Mouse (Mus musculus) layer of hippocampus, adult 2 months (tissue): ENCODE data around the gene Map3k20. TPM values are rescaled to one million over a fixed set of nuclear protein-coding genes. Genes with fewer than 3 reads are reported as not detected.

ENCODE experiments used
- DNase-seq, 2 experiments: peaks; one replicate each; pipeline ENCODE4 v3.0.0; 2022; ENCODE audit warnings: low spot score in 2 of 2
- H3K27ac ChIP-seq: fragments of 200-600 bp; 2 replicates; pipeline ENCODE4 v1.8.1; 2022
- H3K4me3 ChIP-seq: fragments of 200-600 bp; 2 replicates; pipeline ENCODE4 v1.8.1; 2022; ENCODE audit warnings: mild to moderate bottlenecking
- CTCF ChIP-seq: fragments of 200-600 bp; conservative IDR thresholded peaks from 2 replicates; pipeline ENCODE4 v1.8.1; 2022; ENCODE audit warnings: antibody characterized with exemption, mild to moderate bottlenecking, moderate library complexity
- total RNA-seq, 2 experiments: library from RNA; stranded (reverse); gene quantifications; 2 replicates each; pipeline ENCODE4 v1.2.3; 2021

Map3k20 gene
- total RNA-seq, 2 experiments from 2014 or later: 9.0 to 13.9 TPM

DNA sequence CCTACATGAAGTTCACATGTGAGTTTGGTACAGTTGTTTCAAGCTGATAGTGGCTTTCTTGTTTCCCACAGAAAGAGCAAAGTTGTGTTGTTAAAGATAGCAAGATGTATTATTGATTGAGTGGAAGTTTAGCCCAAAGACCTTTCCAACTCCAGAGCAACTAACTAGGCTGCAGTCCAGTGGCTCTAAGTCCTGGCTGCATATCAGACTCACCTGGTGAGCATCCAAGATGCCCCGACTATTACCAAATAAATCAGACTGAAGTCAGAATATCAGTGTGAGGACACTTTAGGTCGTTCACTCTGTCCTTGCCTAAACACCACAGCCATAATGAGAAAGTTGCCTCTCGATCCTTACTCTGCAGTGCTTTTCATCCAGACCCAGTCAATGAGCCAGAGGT lies 59.8 kb downstream of the Map3k20 start:
- DNase-seq: no peak
- Histone ChIP-seq H3K27ac (no peak overlapping the region), H3K4me3 (no peak overlapping the region)
- no peak for TF ChIP-seq CTCF

DNA sequence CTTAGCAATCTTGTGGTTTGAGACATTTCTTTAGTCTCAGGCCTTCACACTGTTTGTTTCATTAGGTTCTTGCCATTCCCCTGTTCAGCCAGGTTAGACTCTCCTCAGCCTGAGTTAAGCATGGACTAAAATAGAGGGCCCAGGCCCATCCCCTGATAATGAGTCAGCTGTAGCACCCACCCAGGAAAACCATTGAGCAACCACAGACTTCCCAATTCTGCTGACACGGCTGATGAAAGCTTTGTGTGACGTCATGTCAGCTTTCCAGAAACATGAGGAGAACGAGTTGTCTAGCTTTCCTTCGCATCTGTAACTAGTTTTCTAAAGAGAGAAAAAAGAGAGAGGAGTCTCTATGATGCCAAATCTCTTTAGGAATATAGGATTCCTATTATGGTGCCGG lies 65.9 kb downstream of the Map3k20 start:
- Histone ChIP-seq H3K27ac (no peak overlapping the region), H3K4me3 (no peak overlapping the region)
- DNase-seq: no peak

DNA sequence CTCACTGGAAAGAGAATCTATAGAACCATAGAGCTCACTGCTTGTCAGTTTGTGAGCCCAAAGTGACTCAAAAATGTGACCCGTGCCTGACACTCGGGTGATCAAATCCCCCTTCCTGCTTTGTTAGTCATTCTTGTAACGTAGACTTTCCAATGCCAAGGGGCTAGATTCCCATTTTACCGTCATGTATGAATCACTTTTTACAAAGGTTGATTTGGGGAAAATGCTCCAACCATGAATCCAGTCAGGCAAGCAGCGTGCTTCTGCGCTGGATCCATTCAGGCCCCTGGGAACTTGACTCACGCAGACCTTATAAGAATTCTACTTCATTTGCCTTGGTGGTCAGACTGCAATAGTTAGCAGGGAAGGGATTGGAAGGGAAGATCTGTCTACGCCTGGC lies 66.3 kb downstream of the Map3k20 start:
- DNase-seq: no peak
- Histone ChIP-seq H3K27ac (no peak overlapping the region), H3K4me3 (no peak overlapping the region)
- TF ChIP-seq CTCF: no peak

More for the DNA sequence above, 65.9 kb downstream of the Map3k20 start:
- TF ChIP-seq CTCF: no peak

DNA sequence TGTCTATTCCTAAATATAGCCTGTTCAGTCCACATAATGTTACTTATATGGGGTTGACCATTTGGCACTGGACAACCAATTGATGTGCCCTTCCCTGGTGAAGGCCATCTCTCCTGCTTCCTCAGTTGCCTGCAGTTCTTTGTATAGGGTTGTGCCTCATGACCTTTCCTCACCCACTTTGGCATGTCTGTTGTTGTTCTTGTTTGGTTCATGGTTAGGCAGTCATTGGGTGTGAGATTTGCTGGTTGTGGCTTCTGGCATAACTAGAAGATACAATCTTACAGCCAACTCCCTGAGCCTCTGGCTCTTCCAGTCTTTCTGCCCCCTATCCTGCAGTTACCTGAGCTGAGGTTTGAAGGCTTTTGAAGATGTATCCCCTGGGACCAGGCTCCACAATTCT lies 67.3 kb downstream of the Map3k20 start:
- H3K4me3 ChIP-seq: no peak overlapping the region
- no peak for DNase-seq
- no peak overlapping the region for H3K27ac ChIP-seq
- TF ChIP-seq CTCF: no peak

DNA sequence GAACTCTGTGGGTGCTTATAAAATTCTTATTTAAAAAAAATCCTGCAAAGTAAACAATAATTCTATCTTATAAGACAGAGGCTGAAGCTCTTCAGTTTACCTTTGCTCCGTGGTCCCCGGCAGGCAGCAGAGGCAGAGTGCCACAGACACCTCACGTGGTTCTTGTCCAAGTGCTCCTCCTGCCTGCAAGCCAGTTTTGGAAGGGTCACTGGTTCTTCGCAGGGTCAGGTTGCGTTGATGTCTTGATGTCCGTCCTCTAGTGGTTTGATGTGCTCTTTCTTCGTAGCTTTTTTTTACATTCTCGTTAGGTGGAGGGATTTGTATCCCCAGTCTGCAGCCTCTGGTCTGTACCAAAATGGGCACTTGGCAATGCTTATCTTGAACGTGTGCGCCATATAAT lies 71.0 kb downstream of the Map3k20 start:
- no peak for TF ChIP-seq CTCF
- DNase-seq: no peak
- Histone ChIP-seq H3K27ac (no peak overlapping the region), H3K4me3 (no peak overlapping the region)

DNA sequence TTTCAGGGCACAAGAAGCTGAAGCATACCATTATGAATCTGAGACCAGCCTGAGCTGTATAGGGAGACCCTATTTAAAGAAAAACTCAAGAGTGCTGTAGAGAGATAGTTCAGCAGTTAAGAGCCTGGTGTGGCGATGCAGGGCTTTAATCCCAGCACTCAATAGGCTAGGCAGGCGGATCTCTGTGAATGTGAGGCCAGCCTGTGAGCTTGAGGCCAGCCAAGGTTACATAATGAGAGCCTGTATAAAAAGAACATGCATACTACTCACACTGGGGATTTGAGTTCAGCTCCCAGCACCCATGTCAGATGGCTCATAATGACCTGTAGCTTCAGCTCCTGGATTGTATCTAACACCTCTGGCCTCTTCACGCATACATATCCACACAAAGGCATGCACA lies 76.1 kb downstream of the Map3k20 start:
- DNase-seq: no peak

DNA sequence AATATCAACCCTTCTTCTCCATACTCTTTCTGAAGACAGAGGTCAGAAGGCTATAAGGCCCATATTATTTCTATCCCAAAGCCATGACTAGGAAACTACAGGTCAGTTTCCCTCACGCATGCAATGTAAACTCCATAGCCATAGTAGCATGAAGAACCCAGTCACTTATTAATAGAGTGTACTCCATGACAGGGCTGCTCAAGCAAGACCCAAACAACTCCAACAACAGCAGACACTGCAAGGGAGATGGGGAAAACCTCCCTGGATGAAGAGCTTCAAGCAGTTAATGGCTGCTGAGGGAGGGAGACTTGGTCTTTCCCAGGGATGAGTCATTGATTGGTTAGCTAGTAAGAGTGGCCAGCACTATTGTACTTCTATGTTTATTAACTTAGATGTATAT lies 78.0 kb downstream of the Map3k20 start:
- H3K27ac ChIP-seq: no peak overlapping the region
- H3K4me3 ChIP-seq: no peak overlapping the region
- no peak for DNase-seq
- no peak for TF ChIP-seq CTCF

More for the DNA sequence above, 76.1 kb downstream of the Map3k20 start:
- no peak for TF ChIP-seq CTCF
- no peak overlapping the region for H3K4me3 ChIP-seq
- H3K27ac ChIP-seq: no peak overlapping the region

DNA sequence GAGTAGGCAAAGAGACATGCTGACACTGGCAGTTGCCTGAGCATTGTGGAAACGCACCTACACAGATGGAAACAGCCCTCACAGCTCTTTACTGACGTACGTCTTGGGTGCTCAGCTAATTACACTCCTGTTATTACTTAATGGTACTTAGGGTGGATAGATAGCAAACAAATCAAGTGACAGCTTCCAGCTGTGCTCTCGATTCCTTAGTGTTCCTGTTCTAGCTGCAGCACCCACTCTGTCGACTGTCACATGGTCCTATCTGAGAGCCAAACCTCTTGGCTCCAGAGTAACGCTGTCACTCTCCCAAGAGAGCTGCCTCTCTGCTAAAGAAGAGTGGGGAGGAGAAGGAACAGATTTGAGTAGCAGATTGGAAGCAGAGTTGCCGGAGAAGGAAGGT lies 80.5 kb downstream of the Map3k20 start:
- DNase-seq: peak in 1 of 2 experiments; percentile 47
- Histone ChIP-seq H3K4me3 (no peak overlapping the region), H3K27ac (peak overlapping the region; percentile 66)
- TF ChIP-seq CTCF: no peak

DNA sequence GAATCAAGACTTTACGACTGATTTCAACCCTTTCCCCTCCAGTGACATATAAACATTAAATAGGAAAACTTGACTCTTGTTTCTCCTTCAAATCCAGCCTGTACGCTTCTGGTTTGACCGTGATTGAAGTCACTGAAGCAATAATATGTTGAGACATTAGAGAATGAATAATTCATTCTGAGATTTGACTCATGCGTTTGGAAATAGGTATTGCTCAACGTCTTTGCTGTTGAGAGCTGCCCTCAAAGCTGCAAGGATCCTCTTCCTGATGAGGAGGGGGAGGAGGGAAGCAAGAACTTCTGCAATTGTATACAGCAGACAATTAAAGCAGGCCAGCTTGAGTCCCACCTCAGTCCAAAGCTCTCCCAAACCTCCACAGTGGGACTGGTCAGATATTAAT lies 81.1 kb downstream of the Map3k20 start:
- Histone ChIP-seq H3K4me3 (no peak overlapping the region), H3K27ac (peak overlapping the region; percentile 66)
- DNase-seq: no peak
- no peak for TF ChIP-seq CTCF

DNA sequence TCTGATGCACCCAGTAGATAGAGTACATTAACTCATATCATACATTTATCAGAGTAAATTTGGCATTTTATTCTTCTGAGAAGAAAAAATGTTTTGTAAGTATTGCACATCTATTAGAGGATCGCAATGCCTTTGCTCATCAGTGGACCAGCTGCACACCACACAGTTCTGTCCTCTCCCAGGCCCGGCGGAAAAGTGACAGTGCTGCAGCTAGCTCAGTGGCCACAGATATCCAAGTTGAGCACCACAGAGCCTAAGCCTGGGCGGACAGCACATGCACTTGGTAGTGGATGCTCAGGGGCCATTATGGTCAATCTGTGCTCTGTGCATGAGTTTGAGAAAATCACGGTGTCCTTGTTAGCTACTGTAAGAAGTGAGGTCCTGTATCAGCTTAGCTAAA lies 82.4 kb downstream of the Map3k20 start:
- no peak for DNase-seq
- TF ChIP-seq CTCF: no peak
- H3K4me3 ChIP-seq: no peak overlapping the region
- H3K27ac ChIP-seq: no peak overlapping the region

DNA sequence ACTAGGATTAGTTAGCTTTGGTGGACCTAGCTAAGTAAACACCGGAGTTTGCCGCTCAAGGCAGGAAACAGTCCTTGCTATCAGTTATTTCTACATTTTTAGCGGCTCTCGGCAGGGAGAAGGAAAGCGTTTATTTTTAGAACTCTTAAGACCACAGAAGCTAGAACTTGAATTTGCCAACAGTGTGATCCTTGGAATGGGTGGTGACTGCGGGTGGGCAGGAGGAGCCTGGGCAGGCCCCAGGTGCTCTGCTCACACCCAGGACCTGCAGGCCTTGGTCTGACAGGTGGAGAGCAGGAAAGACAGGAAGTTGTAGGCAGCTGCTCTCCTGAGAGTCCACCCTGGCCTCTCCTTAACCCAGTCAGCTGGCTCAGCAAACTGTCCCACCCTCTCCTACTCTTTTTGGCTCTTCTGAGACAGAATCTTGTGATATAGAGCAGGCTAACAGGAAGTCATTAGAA lies 83.7 kb downstream of the Map3k20 start:
- no peak for TF ChIP-seq CTCF
- DNase-seq: no peak
- no peak overlapping the region for H3K4me3 ChIP-seq
- peak overlapping the region; percentile 15; the same call in 1 of the 2 replicates for H3K27ac ChIP-seq

DNA sequence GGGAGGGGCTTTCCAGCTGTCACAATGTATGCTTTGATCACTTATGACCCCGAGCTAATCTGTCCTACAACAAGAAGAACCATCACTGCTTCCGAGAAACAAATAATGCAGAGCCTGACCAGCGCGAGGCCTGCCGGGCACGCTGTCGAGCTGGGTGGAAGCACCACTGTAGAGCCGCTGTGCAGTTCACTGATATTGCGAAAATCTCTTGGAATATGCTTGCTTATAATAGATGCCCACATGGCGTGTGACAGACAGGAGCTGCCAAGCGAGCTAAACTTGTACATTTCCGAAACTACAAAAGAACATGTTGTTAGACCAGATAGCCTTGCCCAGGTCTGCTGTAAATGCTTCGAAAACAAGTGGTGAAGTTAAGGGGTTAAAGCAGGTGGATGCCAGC lies 86.7 kb downstream of the Map3k20 start:
- no peak for TF ChIP-seq CTCF
- peak; percentile 25 to 27 for DNase-seq
- peak overlapping the region; percentile 69 for H3K27ac ChIP-seq
- no peak overlapping the region for H3K4me3 ChIP-seq

DNA sequence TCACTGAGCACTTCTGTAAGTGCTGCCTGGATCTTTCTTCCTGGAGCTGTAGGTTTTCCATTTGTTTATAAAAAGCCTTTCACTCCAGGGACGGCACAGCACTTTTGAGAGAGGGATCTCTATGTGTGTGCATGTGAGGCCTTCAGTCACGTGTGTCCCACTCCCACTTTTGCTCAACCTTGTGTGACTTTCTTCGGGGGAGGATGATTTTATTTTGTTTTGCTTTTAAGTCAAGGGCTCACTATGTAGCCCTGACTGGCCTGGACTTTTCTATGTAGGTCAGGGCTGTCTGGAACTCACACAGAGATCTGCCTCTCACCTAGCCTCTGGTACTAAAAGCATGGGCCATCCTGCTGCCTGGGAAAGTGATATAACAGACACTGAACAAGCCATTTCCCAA lies 88.6 kb downstream of the Map3k20 start:
- DNase-seq: no peak
- Histone ChIP-seq H3K27ac (no peak overlapping the region), H3K4me3 (no peak overlapping the region)
- no peak for TF ChIP-seq CTCF

DNA sequence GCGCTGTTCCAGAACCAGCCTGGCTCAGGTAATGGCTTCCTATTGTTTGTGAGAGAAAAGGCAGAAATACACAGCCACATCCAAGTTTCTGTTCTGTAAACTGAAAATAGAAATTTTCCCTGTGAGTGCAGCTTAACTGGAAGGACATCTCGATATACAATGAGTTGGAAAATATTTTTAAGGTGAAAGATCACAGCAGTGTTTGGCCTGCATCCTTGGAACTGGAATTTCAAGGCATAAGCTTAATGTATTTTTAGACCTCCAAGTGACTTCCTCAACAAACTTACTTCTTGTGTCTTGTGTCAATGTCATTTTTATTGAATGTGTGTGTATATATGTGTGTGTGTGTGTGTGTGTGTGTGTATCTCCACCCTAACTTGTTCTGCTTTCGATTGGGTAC lies 90.4 kb downstream of the Map3k20 start:
- no peak overlapping the region for H3K4me3 ChIP-seq
- no peak for DNase-seq
- no peak overlapping the region for H3K27ac ChIP-seq
- TF ChIP-seq CTCF: no peak

DNA sequence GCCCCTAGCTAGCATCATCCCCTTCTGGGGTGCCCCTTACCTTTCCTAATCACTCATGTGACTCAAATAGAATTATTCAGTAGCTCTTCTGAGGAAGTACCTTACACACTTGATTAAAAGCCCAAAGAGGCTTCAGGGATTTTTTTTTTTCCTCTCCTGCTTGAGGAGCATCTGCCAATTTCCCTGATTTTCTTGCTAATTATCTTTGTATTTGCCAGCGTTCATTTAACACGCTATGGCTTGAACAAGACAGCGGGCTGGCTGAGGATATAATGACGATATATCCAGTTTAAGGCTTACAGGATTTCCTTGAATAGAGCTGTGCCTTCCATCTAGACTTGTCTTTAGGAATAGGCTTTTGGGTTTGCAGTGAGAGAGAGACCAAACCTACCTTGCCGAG lies 91.5 kb downstream of the Map3k20 start:
- no peak overlapping the region for H3K27ac ChIP-seq
- no peak overlapping the region for H3K4me3 ChIP-seq
- TF ChIP-seq CTCF: no peak
- DNase-seq: no peak
